Mouse (Mus musculus) midbrain, embryonic 12.5 days (tissue): ENCODE data around the gene Sarnp. TPM values are rescaled to one million over a fixed set of nuclear protein-coding genes. Genes with fewer than 3 reads are reported as not detected.

Experiments used
- ATAC-seq: fragments of 200-750 bp; cut with Nextera tagmentation; 2 replicates; pipeline ENCODE4 v1.8.0; 2017; ENCODE audit warnings: low read depth, moderate TSS enrichment, moderate library complexity; ENCODE audit not compliant: low FRiP score
- H3K27ac ChIP-seq: fragments of 300-500 bp; sonication (generic); replicated peaks from 2 replicates; pipeline ENCODE4 v1.5.1; 2016; ENCODE audit warnings: mild to moderate bottlenecking
- H3K27me3 ChIP-seq: fragments of 300-500 bp; sonication (generic); 2 replicates; pipeline ENCODE4 v1.6.1; 2016; ENCODE audit warnings: mild to moderate bottlenecking
- H3K36me3 ChIP-seq: fragments of 300-500 bp; sonication (generic); 2 replicates; pipeline ENCODE4 v1.6.1; 2016
- H3K4me1 ChIP-seq: fragments of 300-500 bp; sonication (generic); 2 replicates; pipeline ENCODE4 v1.6.1; 2016
- H3K4me2 ChIP-seq: fragments of 300-500 bp; sonication (generic); replicated peaks from 2 replicates; pipeline ENCODE4 v1.6.1; 2016; ENCODE audit warnings: mild to moderate bottlenecking, moderate library complexity
- H3K4me3 ChIP-seq: fragments of 300-500 bp; sonication (generic); 2 replicates; pipeline ENCODE4 v1.5.1; 2016; ENCODE audit warnings: mild to moderate bottlenecking
- H3K9ac ChIP-seq: fragments of 300-500 bp; sonication (generic); replicated peaks from 2 replicates; pipeline ENCODE4 v1.6.1; 2016; ENCODE audit warnings: mild to moderate bottlenecking, moderate library complexity
- H3K9me3 ChIP-seq: fragments of 300-500 bp; sonication (generic); 2 replicates; pipeline ENCODE4 v1.6.1; 2016; ENCODE audit warnings: mild to moderate bottlenecking
- WGBS: fragments of 180-500 bp; shearing (Covaris S2); methylation state at CpG from one replicate; pipeline ENCODE4 v1.1.7; 2016; 5-methylcytosine and 5-hydroxymethylcytosine counted together
- polyA plus RNA-seq: library from polyadenylated mRNA; unstranded; fragments of >200 nt; fragmentation: Nextera tagmentation; extraction: Ambion mirVana; gene quantifications from 2 replicates; pipeline ENCODE4 v1.2.1, GENCODE M21; 2016

Gene Sarnp
- polyA plus RNA-seq, 1 experiment from 2014 or later: 217 TPM

- Histone ChIP-seq H3K4me3 (no peak overlapping the region), H3K4me1 (peaks cover 12% of the 10 kb centered on the region; the same call in 1 of the 2 replicates), H3K9ac (no peak overlapping the region), H3K4me2 (no peak overlapping the region), H3K36me3 (peaks cover 2% of the 10 kb centered on the region; the same call in 1 of the 2 replicates), H3K27ac (no peak overlapping the region), H3K9me3 (no peaks in the 10 kb centered on the region), H3K27me3 (peaks cover 11% of the 10 kb centered on the region)
- WGBS: 80% methylated on average over 4 of the region's 4 CpGs
- ATAC-seq: no peak
Observed at GRCm38 (mm10) chr10:128912268-128912667, 95.1 kb downstream of the Sarnp start.

DNA sequence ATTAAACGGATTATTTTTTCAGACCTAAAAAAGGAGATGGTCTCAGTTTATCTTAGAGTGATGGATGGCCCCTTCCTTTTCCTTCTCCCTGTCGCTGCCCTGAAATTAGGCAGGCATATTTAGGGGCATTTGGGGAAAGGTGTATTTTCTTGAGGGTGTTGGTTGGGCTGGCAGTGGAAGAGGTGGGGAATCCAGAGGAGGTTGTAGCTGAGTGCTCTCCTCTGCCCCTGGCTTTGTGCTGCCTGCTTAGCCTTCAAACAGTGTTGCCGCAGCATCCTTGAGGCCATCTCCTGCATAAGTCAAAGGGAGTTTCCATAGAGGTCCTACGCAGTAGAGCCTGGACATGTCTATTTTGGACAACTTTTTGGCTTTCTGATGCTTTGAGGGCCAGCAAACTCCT, 95.7 kb downstream of the Sarnp start:
- Histone ChIP-seq H3K4me1 (peaks cover 12% of the 10 kb centered on the region; the same call in 1 of the 2 replicates), H3K27me3 (peaks cover 11% of the 10 kb centered on the region), H3K9me3 (no peaks in the 10 kb centered on the region), H3K27ac (no peak overlapping the region), H3K36me3 (peaks cover 7% of the 10 kb centered on the region; the same call in 1 of the 2 replicates), H3K9ac (no peak overlapping the region), H3K4me2 (no peak overlapping the region), H3K4me3 (no peak overlapping the region)
- 81% methylated on average over 4 of the region's 4 CpGs for WGBS
- no peak for ATAC-seq

- Histone ChIP-seq H3K36me3 (peaks cover 11% of the 10 kb centered on the region; the same call in 1 of the 2 replicates), H3K9ac (no peak overlapping the region), H3K4me2 (no peak overlapping the region), H3K4me1 (peaks cover 12% of the 10 kb centered on the region; the same call in 1 of the 2 replicates), H3K27me3 (peaks cover 9% of the 10 kb centered on the region), H3K9me3 (no peaks in the 10 kb centered on the region), H3K27ac (no peak overlapping the region), H3K4me3 (no peak overlapping the region)
- WGBS: 6% methylated on average over 5 of the region's 5 CpGs
- peak; percentile 28; the same call in 1 of the 2 replicates for ATAC-seq
Observed at GRCm38 (mm10) chr10:128913219-128913618, 96.1 kb downstream of the Sarnp start.

DNA sequence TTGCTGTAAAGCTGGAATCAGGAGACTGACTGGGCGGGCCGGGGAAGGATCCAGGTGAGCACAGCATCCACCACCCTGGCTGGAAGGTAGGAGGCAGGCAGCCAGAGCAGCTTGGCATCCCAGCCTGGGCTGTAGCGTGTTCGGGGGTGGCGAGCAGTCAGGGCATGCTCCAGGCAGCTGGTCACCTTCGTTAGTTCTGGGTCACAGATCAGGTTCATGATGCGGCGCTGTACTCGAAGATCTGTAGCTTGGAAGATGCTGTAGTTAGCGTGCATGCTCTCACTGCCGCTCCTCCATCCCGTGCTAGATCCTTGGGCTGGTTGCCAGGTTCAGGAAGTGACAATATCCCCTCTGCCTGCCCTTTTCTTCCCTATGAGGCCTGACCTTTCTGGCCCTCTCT, 96.6 kb downstream of the Sarnp start:
- H3K9me3 ChIP-seq: no peaks in the 10 kb centered on the region
- ATAC-seq: no peak
- H3K27me3 ChIP-seq: peaks cover 5% of the 10 kb centered on the region; the same call in 1 of the 2 replicates
- H3K4me1 ChIP-seq: peaks cover 12% of the 10 kb centered on the region; the same call in 1 of the 2 replicates
- 79% methylated on average over 12 of the region's 12 CpGs for WGBS
- H3K9ac ChIP-seq: no peak overlapping the region
- H3K4me2 ChIP-seq: no peak overlapping the region
- peaks cover 11% of the 10 kb centered on the region; the same call in 1 of the 2 replicates for H3K36me3 ChIP-seq
- no peak overlapping the region for H3K27ac ChIP-seq
- H3K4me3 ChIP-seq: no peak overlapping the region

DNA sequence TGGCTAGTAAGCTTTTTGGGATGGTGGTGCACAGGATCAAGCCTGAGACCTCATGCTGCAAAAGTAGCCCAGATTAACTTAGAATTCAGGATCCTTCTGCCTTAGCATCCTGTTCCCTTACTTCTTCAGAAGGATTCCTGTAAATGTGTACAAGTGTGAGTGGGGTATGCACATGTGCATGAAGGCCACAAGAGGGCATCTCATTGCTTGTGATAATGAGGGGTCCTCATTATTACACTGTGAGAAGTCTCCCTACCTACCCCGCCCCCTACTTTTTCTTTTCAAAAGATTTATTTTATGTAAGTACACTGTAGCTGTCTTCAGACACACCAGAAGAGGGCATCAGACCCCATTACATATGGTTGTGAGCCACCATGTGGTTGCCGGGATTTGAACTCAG, 98.4 kb downstream of the Sarnp start:
- H3K27me3 ChIP-seq: 0 out of 2 replicates have a peak, but pooled peaks cover 3% of the 10 kb centered on the region
- H3K9me3 ChIP-seq: no peaks in the 10 kb centered on the region
- no peak overlapping the region for H3K27ac ChIP-seq
- no peak overlapping the region for H3K4me2 ChIP-seq
- H3K36me3 ChIP-seq: peaks cover 11% of the 10 kb centered on the region; the same call in 1 of the 2 replicates
- 95% methylated on average over 2 of the region's 2 CpGs for WGBS
- H3K4me3 ChIP-seq: no peak overlapping the region
- ATAC-seq: no peak
- H3K9ac ChIP-seq: no peak overlapping the region
- H3K4me1 ChIP-seq: peaks cover 12% of the 10 kb centered on the region; the same call in 1 of the 2 replicates

DNA sequence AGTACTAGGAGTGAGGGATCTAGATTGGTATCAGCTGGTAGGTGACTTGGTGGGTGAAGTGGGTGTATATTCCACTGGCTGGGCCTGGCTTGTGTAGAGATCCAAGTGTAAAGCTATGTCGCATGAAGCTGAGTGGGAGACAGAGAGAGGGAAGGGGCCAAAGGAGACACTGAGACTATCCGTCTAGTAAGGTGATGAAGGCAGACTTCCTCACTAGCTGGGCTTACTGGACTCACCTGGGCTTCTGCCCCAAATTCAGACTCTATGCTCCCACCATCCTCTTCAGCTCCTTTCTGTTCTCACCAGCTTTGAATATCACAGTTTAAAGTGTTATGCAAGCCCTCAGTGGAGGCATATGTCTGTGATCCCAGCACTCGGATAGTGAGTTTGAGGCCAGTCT, 99.5 kb downstream of the Sarnp start:
- peaks cover 12% of the 10 kb centered on the region; the same call in 1 of the 2 replicates for H3K4me1 ChIP-seq
- H3K9ac ChIP-seq: no peak overlapping the region
- WGBS: 99% methylated on average over 3 of the region's 3 CpGs
- H3K9me3 ChIP-seq: no peaks in the 10 kb centered on the region
- no peak overlapping the region for H3K4me3 ChIP-seq
- 0 out of 2 replicates have a peak, but pooled peaks cover 3% of the 10 kb centered on the region for H3K27me3 ChIP-seq
- ATAC-seq: no peak
- no peak overlapping the region for H3K27ac ChIP-seq
- peaks cover 11% of the 10 kb centered on the region; the same call in 1 of the 2 replicates for H3K36me3 ChIP-seq
- no peak overlapping the region for H3K4me2 ChIP-seq

DNA sequence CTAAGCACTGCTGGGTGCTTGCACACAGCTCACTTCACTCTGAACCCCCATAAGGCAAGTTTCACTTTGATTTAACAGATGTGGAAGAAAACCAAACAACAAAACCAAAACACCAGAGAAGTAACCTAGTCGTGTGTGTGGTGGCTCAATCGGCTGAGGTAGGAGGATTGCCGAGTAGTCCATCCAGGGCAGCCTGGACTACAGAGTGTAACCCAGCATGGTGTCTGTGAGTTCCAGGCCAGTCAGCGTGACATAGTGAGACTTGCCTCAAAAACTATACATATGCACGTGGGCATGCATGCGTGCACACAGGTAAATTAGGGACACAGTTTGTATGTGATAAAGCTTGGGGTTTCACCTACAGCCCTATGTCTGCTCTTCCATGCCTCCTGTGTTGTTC, 100.3 kb downstream of the Sarnp start:
- ATAC-seq: no peak
- Histone ChIP-seq H3K9me3 (no peaks in the 10 kb centered on the region), H3K4me2 (no peak overlapping the region), H3K9ac (no peak overlapping the region), H3K27me3 (0 out of 2 replicates have a peak, but pooled peaks cover under 1% of the 10 kb centered on the region), H3K27ac (no peak overlapping the region), H3K4me1 (peaks cover 19% of the 10 kb centered on the region), H3K36me3 (peaks cover 11% of the 10 kb centered on the region; the same call in 1 of the 2 replicates), H3K4me3 (no peak overlapping the region)
- 93% methylated on average over 6 of the region's 6 CpGs for WGBS

- Histone ChIP-seq H3K4me3 (no peak overlapping the region), H3K4me1 (peaks cover 24% of the 10 kb centered on the region), H3K27me3 (no peaks in the 10 kb centered on the region), H3K9me3 (no peaks in the 10 kb centered on the region), H3K9ac (0 out of 2 replicates have a peak overlapping the region, but pooled peaks have one; percentile 2), H3K36me3 (peaks cover 11% of the 10 kb centered on the region; the same call in 1 of the 2 replicates), H3K27ac (no peak overlapping the region), H3K4me2 (no peak overlapping the region)
- ATAC-seq: no peak
- 79% methylated on average over 7 of the region's 7 CpGs for WGBS
Observed at GRCm38 (mm10) chr10:128918246-128918645, 101.1 kb downstream of the Sarnp start.

GRCm38 (mm10) chr10:128919203-128919631, 102.1 kb downstream of the Sarnp start:
- Histone ChIP-seq H3K9me3 (no peaks in the 10 kb centered on the region), H3K27me3 (no peaks in the 10 kb centered on the region), H3K4me3 (no peak overlapping the region), H3K9ac (peak overlapping the region; percentile 39), H3K36me3 (peaks cover 11% of the 10 kb centered on the region; the same call in 1 of the 2 replicates), H3K4me1 (peaks cover 32% of the 10 kb centered on the region), H3K27ac (peak overlapping the region; percentile 25), H3K4me2 (no peak overlapping the region)
- no peak for ATAC-seq
- 11% methylated on average over 6 of the region's 6 CpGs for WGBS

DNA sequence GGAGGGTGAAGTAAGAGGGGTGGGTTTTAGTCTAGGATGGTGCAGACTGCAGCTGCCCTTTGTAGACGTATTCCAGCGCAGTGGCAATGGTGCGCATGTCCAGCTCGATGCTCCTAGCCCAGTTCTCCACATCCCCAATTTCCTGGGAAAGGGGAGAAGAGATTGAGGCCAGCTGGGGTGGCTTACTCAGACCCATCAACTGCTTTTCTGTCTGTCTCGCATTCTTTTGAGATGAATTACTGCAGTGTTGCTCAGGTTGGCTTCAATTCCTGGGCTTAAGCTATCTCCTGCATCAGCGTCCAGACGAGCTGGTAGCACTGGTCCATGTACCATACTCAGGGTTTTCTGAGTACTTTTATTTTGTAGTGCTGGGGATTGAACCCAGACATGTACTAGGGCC, 102.8 kb downstream of the Sarnp start:
- ATAC-seq: no peak
- Histone ChIP-seq H3K4me2 (no peak overlapping the region), H3K9ac (no peak overlapping the region), H3K27me3 (no peaks in the 10 kb centered on the region), H3K4me1 (peaks cover 33% of the 10 kb centered on the region), H3K4me3 (no peak overlapping the region), H3K9me3 (no peaks in the 10 kb centered on the region), H3K36me3 (peaks cover 11% of the 10 kb centered on the region; the same call in 1 of the 2 replicates), H3K27ac (peak overlapping the region; percentile 25; the same call in 1 of the 2 replicates)
- 85% methylated on average over 7 of the region's 7 CpGs for WGBS

DNA sequence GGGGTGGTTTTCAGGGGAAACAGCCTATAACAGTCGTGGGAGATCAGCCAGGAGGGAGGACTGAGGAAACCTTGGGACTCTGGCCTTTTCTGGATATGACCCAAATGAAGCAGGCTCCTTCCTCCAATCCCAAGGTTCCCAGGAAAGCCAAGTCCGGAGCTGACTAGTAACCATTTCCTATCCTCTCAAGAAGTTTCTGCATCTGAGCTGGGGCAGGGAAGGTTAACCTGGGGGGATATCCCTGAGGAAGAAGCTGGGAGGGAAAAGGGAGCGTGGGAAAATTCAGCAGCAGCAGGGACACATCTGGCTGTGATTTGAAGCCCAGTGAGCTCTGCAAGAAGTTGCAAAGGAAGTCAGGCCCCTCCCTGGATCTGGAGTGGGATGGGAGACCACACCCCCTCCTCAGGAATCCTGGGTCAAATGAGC, 103.6 kb downstream of the Sarnp start:
- no peak for ATAC-seq
- Histone ChIP-seq H3K9ac (no peak overlapping the region), H3K27me3 (no peaks in the 10 kb centered on the region), H3K4me2 (no peak overlapping the region), H3K36me3 (peaks cover 11% of the 10 kb centered on the region; the same call in 1 of the 2 replicates), H3K27ac (no peak overlapping the region), H3K4me1 (peaks cover 33% of the 10 kb centered on the region), H3K4me3 (no peak overlapping the region), H3K9me3 (no peaks in the 10 kb centered on the region)
- 72% methylated on average over 3 of the region's 3 CpGs for WGBS

- Histone ChIP-seq H3K4me2 (no peak overlapping the region), H3K9me3 (no peaks in the 10 kb centered on the region), H3K36me3 (peaks cover 11% of the 10 kb centered on the region; the same call in 1 of the 2 replicates), H3K4me1 (peaks cover 33% of the 10 kb centered on the region), H3K27me3 (no peaks in the 10 kb centered on the region), H3K4me3 (no peak overlapping the region), H3K27ac (no peak overlapping the region), H3K9ac (no peak overlapping the region)
- no peak for ATAC-seq
- WGBS: 76% methylated on average over 1 of the region's 1 CpGs
Observed at GRCm38 (mm10) chr10:128921251-128921650, 104.1 kb downstream of the Sarnp start.
